Mouse (Mus musculus) cerebellum, adult 11 months (tissue): ENCODE data around the gene Nmnat3.
"Not testable (repeated sequence)": the region's sequence is repeated elsewhere in the genome, so short reads cannot be mapped to it uniquely, and the experiment has no call there.

Experiments
- DNase-seq: peaks from one replicate; pipeline ENCODE4 v3.0.0; 2022

Nmnat3 gene

DNA sequence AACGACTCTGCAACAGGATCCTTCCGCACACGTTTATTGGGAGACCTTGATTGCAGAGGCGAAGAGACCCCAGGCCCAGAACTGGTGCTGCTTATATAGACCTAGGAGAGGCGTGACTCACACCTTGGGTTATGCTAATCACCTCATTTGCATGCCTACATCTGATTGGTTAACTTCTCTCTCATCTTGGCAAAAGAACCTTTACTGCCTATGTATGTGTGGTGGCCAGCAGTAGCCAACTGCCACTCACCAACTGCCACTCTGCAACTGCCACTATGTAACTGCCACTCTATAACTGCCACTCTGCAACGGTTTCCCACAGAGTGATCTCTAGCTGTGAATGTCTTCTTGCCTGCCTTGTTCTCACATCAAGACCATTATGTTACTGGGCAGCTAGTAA lies at the start of gene Nmnat3:
Gene Nmnat3 (plus strand): TSS at position 301 of the 400 bp plus-strand sequence.
- not testable (repeated sequence) for DNase-seq

DNA sequence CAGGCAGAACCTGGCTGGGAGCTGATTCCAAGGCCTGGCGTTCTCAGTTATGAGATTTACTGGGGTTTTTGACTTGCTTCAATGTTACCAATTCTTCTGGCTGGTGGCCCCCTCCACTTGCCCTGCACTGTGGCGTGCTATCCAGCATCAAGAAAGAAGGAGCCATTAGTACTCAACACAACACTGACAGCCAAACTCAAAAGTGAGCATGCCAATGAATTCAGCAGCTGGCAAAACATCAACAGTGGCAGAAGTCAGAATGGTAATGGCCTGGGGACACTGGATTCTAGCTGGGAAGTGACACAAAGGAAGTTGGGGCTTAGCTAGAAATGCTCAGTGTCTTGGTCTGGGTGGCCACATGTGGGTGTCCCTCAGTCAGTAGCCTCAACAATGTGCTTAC lies 43.8 kb upstream of the Nmnat3 start:
- no peak for DNase-seq

DNA sequence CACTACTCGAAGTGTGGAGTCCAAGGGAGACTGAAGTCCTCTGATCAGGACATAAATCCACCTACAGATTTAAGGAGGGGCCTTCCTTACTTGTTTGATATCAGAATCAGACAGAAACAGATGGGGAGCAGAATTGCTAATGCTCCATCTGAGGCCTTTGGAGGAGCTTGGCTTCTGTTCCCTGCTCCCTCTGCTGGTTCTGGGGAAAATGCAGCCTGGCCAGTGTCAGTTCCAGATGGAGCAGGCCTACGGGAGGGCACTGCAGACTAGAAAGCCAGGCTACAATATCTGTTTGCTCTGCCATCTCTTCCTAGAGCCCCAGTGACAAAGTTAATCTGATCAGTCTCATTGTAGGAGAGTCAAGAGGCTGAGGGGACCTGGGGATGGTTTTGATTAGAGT lies 43.0 kb upstream of the Nmnat3 start:
- peak; percentile 78 for DNase-seq

DNA sequence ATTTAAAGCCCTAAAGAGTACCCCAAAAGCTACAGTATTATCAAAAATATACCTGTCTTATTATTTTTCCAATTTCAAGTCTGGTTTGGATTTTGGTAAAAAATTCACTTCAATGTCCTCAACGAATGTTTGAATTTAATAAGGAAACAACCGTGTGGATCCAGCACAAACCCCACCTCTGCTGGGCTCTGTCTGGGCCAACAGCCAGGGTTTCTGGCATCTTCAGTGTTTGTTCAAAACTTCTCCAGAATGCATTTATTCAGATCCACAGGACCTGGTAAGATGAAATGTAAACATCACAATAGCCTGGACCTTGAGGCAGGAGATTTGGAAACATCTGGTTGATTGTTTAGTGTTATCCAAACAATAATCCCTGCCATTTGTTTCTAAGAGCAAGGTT lies 42.0 kb upstream of the Nmnat3 start:
- DNase-seq: no peak

DNA sequence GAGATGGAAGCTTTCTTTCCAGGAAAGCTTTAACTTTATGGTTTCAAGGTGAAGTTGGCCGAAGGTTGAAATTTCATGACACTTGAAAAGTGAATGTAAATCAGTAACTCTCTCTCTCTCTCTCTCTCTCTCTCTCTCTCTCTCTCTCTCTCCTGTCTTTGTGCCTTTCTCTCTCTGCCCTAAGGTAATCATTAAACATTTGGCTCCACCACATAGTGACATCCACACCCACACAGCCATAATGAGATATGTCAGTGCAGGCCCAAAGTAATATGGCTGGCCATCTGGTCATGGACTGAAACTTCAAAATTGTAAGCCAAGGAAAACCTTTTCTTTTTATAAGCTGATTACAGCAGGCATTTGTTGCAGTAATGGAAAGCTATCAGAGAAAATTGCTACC lies 40.9 kb upstream of the Nmnat3 start:
- no peak for DNase-seq

DNA sequence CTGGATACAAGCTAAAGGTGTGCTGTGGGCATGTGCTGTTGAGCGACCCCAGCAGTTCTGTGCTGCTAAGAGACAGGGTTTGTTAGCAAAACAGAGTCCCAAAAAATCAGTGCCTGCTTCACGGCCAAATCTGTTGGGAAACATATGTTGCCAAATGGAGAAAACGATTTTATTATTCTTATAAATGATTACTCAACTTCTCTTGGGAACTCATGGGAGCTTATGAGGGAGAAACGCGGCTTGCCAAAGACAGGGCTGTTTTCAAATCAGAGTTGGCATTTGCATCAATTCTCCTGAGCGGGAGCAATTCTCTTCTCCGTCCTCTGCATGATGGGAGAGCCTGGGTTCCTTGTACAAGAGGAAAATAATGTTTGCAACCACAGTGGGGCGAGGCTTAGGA lies 27.0 kb upstream of the Nmnat3 start:
- no peak for DNase-seq

DNA sequence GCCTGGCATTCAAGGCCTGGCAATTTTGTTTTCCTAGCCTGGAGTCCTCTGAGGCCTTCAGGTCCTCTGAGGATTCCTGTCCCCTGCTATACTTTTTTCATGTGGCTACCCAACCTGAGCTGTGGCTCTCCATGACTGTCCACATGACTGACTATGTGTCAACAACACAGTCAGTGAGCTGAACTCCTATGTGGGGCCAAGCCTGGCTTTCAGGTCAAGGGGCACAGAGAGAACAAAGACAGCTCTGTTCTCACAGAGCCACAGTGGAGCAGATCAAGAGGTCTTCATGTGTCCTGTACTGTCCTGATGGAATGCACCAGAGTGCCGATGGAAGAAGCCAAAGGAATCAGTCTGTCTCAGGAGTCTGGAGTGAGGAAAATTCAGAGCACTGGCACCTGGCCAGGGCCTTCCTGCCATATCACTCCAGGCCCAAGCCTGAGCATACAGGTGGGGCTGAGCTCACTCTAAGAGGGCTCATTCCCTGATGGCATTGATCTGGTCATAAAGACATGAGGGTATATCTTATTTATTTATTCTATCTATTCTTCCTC lies 25.7 kb upstream of the Nmnat3 start:
- no peak for DNase-seq

DNA sequence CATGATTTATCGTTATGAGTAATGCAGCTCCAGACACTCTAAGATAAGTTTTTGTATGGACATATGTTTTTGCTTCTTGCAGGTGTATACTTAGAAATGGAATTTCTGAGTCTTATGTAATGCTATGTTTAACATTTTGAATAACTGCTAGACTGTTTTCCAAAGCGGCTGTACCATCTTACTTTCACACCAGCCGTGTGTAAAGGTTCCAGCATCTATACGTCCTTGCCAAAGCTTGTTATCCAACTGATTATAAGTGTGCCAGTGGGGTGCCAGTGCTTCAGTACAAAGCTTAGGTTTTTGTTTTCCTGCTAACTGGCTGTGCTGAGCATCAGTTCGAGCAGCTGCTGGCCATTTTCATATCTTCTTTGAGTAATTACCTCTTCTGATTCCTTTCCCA lies 22.3 kb upstream of the Nmnat3 start:
- no peak for DNase-seq

DNA sequence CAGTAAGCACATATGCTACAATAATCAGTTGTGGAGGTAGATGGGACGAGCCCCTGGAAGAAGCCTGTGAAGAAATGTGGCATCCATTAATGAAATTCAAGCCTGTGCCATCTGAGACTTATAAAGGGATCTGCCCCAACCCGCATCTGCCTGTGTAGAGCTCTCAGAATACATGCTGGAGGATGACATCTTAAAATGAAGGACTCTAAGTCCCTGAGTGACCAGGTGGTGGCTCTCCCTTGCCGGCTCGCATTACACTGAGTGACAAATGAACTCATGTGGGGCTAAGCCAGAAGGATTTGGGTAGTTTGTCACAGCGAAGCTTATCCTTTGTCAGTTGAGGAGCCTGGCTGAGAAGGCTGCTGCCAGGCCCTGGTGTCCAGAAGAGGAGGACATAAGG lies 14.5 kb upstream of the Nmnat3 start:
- DNase-seq: no peak

DNA sequence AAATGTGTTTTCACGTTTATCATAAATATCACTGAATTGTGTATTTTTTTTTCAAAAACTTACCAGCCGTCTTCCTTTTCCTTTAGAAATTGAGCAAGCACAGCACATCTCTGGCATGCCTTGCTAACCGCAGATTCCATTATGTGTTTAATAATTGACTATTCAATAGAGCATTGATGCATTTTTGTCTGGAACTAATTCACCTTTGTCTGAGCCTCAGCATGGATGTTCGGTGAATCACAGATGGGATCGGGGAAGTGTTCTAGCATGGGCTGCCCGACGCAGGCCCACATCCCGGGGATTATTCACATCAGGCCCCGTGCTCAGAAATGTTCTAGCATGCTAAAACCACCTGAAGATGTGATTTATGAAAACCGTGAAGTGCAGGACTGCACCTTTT lies 12.2 kb upstream of the Nmnat3 start:
- no peak for DNase-seq

DNA sequence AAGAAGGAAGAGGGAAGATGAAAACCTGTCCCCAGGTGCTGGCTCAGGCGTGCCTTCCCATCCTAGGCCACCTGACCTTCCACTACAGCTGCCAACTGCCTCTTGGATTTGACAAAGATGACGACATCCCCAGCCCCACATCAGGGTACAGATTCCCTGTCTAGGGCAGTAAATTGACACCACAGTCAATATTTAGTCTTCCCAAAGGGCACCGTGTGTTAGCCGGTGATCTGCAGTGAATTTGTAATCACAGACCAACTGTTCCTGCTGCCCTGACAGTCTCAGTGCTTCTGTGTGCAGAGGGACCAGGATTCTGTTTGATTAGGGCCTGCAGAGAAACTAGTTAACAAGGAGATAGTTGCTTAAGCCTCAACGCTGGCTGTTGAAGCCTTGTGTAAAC lies 7.1 kb upstream of the Nmnat3 start:
- DNase-seq: no peak

DNA sequence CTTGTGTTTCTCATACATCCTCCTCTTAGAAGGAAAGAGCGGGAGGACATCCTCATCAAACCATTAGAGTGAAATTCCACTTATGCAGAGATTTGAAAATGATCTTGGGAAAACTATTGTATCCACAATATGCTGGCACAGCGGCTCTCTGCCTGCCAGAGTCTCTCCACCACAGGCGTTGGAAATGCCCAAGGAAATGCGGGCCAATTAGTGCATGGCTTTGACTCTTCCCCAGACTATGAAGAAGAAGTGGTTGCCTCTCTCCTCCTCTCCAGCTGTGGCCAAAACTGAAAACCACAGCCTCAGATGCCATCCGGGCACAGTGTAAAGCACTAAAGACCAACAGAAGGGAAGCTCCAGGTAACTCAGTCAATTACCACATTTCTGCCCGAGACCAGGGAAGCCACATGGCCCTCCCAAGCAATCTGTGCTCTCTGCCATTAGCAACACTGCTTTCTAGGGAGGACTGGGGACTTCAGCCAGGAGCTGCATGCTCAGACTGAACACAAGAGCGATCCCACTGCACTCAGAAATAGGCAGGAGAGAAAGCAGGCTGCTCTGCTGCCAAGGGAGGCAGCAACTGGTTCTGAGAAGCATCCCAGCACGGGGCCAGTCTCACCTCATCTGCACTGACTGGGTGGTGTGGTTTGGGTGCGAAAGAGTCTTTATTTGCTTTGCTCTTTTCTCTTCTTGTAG lies 1.5 kb upstream of the Nmnat3 start:
- no peak for DNase-seq

DNA sequence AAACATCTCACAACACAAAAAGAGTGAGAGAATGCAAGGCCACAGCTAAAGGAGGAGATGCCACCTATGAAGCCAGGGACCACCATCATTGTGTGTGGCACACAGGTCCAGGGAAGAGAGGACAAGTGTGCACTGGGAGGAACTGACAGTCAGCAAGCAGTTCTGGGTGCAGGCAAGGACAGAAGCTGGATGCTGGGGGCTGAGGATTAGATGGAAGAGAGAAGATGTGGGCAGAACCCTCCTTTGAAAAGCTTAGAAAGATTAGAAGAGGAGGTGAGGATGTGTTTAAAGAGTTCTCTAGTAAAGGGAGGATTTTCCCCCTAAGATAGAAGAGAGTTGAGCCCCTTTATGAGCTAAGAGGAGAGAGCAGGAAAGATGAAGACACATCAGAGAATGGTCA lies 2.4 kb downstream of the Nmnat3 start:
- no peak for DNase-seq

DNA sequence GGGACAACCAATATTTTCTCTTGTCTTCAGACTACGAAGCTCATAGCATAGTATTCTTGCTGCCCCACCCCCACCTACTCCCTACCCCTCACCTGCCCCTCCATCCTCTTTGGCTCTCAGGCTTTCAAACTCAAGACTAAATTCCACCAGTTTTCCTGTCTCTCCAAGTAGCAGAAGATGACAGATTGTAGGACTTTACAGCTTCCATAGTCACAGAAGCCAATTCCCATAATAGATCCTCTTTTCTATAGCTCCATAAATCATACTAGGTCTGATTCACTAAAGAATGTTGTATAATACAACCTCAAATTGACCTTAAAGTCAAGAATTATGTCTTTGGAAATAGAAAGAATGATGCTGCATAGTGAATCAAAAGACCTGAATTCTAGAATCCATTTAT lies 3.4 kb downstream of the Nmnat3 start:
- DNase-seq: no peak

DNA sequence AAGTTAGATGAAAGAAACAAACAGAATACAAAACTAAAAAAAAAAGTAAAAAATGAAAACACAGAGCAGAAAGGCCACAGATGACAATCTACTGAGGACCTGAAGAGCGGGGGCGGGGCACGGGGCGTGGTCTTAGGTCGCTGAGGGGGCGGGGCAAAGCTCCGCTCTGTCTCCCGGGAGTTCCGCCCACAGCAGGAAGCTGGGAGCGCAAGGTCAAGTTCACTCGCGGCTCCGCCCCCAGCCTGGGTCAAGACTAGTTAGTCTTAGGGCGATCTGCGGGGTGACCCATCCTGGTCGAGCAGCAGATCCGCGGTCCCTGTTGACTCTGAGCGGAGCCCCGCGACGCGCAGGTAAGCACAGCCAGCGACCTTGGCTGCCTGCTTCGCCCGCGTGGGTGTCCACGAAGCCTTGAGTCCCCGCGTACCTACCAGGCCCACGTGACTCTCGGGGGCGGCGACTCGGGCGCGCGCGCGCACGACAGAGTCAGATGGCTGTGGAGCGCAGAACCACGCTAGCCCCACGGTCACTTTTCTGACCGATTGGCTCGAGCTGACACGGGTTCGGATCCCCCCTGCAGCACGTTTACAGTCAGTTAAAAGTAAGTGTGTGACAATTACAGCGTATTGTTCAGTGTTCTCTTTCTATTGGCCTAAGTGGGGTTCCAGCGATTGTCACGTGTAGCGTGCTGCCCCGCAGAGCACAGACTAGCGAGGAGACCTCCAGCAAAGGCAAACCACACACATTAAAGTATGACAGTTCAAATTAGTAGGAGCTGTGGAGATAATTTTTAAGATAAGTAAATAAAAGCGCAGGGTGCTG lies 9.4 kb downstream of the Nmnat3 start:
- peak; percentile 64 for DNase-seq

DNA sequence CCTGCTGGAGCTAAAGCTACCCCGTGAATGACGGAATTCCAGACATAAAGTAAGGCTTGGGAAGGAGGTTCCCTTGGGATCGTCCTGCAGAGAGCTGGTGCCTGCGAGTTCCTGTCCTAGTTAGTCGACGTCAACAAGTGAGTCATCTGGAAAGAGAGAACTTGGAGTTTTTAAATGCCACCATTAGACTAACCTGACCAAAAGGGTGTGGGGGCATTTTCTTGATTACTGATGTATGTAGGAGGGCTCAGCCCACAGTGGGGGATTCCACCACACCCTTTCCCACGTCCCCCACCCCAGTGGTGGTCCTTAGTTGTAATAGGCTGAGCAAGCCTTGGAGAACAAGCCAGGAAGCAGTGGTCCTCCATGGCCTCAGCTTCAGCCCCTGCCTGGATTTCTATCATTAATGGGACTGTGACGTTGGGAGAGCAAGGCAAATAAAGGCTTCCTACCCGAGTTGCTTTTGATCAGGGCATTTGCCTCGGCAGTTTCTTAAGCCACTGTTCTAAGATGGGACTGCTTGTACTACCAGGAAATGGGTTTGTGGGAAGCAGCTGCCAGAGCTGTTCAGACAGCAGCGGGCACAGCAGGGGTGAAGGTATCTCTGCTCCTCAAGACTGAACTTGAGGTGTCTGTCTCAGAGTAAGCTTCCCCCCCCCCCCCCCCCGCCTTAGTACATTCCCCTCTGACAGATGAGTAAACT lies 10.2 kb downstream of the Nmnat3 start:
- DNase-seq: peak; percentile 1

DNA sequence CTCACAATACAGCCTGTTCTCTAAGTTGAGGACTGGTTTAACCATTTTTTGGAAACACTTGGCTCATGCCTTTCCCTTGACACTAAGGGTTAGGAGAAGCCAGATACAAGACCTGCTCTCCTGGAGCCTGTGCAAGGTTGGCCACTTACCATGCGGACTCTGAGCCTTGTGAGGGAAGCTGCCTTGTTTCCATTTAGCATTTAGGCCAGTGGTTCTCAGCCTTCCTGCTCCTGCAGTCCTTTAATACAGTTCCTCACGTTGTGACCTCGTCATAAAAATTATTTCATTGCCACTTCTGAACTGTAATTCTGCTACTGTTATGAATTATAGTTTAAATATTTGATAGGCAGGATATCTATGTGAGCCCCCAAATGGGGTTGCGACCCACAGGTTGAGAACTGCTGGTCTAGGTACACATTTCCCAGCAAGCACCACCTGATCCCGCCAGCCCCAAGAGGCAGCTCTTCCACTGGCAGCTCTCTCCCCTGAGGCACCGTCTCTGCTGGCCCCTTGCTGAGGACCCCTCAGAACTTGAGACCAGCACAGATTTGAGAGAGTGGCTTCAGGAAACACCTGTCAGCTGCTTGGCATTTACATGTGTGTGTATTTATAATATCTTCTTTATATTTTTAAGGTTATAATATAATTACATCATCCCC lies 10.8 kb downstream of the Nmnat3 start:
- DNase-seq: no peak

DNA sequence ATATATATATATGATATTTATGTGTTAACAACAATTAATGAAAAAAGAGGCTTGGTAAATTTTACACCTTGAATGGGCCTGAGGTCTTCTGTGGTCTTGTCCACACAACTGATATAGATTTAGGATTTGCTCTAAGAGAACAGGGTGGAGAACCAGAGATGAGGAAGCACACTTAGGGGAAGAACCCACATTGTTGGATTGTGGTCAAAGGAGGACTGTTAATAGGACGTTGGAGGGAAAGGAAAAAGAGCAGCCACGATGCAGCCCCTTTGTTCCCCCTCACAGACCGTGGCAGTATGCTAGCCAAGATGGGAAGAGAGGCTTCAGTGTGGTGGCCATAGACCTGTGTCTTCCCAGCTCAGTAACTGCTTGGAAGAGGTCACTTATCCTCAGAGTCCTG lies 11.5 kb downstream of the Nmnat3 start:
- no peak for DNase-seq

DNA sequence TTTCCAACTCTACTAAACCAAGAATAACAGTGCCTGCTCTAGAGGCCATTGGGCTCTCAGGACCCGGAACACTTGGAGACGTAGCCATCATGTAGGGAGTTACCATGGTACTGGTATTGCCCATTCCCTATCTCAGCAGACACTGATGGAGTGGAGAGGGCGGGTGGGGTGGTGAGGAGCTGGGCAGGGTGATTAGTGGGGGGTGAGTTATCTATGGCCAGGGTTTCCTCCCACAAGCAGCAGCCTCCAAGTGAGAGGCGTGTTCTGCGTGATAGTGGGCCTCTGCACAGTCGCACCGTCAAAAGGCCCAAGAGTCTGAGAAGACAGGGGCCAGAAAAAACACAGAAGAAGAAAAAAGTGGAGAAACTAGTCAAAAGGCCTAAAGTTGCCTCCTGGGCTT lies 12.0 kb downstream of the Nmnat3 start:
- no peak for DNase-seq

DNA sequence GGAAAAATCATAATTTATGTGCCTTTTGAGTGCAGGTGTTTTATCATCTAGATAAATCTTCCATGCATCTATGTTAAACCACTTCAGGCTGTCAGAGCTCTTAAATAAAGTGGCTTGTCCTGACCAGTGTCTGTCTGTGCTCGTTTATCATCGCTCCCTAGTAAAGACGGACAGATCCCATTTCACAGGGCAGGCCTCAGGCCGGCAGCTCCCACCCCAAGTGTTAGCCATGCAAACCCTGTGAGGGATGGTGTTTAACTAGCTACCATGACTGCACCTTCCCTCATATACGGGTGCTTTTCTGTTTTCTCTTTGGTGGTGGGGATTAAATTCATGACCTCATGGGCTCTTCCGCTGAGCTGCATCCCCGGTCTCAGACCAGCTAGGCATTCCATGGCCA lies 13.3 kb downstream of the Nmnat3 start:
- DNase-seq: no peak

DNA sequence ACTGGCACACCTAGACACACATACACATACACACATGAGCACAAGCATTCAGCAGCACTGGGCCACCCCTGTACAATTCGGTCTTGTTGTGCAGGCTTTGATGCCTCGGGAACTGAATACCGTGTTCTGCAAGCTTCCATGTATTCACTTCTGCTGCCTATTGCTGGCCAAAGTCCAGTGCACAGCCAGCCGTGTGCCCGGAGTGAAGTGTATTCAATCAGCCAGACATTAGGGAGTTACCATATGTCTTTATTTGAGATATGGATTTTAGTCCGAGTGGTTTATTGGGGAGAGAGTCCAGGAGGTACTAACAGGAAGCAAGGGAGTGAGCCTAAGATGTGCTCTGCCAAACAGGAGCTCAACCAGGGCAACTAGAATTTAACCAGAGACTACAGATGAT lies 19.8 kb downstream of the Nmnat3 start:
- DNase-seq: no peak

DNA sequence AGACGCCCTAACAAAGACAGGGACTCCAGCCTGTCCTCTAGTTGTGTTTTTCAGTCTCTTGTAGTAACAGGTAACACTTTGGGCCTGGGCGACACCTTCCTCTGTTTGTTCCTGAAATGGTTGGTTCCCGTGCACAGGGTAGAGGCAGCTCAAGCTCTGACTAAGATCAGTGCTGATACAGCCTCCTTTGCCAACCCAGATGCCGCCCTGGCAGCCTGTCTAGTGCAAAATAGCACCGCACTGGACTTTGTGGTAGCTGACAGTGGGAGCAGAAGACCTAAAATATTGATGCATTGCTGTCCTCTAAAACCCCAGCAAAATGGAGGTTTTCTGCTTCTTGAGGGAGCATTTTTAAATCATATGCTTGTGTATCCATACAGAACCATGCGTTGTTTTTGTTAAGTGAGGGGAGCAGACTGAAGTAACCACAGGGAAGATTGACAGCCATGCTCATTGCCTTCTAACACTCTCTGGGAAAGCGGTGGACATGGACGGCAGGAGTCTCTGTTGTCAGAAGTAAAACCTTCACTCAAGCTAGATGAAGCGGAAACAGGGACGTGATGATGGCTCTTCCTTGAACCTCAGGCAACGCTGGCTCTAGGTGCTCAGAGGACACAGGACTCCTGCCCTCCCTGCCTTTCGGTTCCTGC lies 24.2 kb downstream of the Nmnat3 start:
- no peak for DNase-seq
